Mouse (Mus musculus) cortical plate, adult 2 months (tissue): ENCODE data around the gene Ncaph.

Experiments used
- CTCF ChIP-seq: fragments of 200-500 bp; IDR thresholded peaks from 2 replicates; pipeline ENCODE4 v1.5.1; 2011; ENCODE audit warnings: mild to moderate bottlenecking, control low read depth, low read length; ENCODE audit not compliant: insufficient read depth; ENCODE audit errors: extremely low read depth
- POLR2A ChIP-seq: fragments of 200-500 bp; IDR thresholded peaks from 2 replicates; pipeline ENCODE4 v1.6.1; 2011; ENCODE audit warnings: mild to moderate bottlenecking, low read length, control low read depth; ENCODE audit not compliant: insufficient read depth; ENCODE audit errors: extremely low read depth

DNA sequence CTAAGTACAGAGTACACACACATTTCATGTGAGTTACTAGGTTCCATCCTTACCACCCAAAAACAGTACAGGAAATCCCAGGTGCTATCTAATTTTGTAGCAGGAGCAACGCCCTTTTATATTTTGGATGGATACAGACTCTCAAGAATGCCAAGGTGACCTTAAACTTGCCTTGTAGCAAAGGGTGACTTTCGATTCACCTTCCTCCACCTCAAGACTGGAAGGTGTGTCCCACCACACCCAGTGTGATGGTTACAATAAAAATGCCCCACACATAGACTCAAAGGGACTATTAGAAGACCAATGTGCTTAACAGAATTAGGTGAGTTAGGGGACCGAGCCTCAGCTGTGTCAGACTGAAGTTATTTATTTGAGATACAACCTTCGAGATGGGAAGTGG lies 24.8 kb downstream of the Ncaph start:
- TF ChIP-seq CTCF (no peak), POLR2A (no peak)
